Mouse (Mus musculus) left cerebral cortex, postnatal 14 days (tissue): ENCODE data around the gene Zfp819. TPM values are rescaled to one million over a fixed set of nuclear protein-coding genes. Genes with fewer than 3 reads are reported as not detected.
A peak's percentile ranks its signal among the peaks of the same experiment; 100 is the strongest.

Experiments used
- DNase-seq, 2 experiments: peaks; one replicate each; pipeline ENCODE4 v3.0.0; 2021 to 2022; ENCODE audit warnings: low spot score in 2 of 2, mixed read lengths in 1 of 2
- intact Hi-C: fragments of 180-260 bp; cut with DNase I; formaldehyde crosslinking; loops from one replicate; pipeline ENCODE4 v1.15.1; 2025
- long read RNA-seq, 2 experiments: library from polyadenylated mRNA; stranded (forward); transcript quantifications; one replicate each; pipeline ENCODE4 v2.0.0; 2021
- total RNA-seq, 2 experiments: library from RNA; stranded (reverse); gene quantifications; 2 replicates each; pipeline ENCODE4 v1.2.3; 2021

Gene Zfp819
- total RNA-seq, result under 1 TPM; 0.17 to 0.20 TPM
- long read RNA-seq, experiment 1, result 0 reads
- long read RNA-seq, experiment 2, result 0 reads

DNA sequence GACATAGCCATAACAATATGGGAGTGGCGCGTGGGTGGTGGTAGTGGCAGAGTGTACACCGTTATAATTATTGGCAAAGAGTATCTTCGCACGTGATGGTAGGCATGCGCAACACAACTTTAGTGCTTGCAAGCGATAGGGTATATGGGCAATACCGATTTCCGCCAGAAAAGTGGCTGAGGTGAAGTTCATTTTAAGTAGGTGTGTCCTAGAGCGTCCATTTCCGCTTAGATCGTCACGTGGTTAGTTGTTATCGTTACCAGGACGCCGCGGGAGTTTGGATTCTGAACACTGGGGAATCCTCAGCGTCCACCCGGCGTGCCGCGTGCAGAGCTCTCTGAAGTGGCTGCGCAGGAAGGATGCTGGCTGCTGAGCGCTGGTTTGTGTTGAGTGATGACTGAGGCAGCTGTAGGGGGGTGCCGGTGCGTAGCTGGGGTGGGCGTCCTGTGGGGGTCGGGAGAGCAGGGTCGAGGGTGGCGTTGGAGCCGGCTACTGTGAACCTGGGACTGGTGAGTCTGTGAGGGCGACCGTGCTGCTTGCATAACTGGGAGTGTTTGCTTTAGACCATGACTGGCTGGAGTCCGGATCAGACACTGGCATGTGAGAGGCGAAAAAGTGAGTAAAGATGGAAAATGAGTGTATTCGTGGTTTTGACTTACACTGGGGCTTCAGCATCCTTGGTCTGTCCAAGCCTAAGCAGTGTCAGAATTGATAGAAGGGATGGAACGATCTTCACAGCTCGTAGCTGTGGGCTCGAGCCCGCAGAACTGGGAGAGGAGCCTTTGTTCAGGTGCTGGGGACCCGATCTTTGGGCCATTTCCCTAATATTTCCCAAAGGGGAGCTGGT is at the start of gene Zfp819:
Gene Zfp819, plus strand, starts transcription at position 274 of the 847 bp plus-strand sequence.
- DNase-seq, result peak; percentile 77 to 79
- intact Hi-C loops, result no loop called here

DNA sequence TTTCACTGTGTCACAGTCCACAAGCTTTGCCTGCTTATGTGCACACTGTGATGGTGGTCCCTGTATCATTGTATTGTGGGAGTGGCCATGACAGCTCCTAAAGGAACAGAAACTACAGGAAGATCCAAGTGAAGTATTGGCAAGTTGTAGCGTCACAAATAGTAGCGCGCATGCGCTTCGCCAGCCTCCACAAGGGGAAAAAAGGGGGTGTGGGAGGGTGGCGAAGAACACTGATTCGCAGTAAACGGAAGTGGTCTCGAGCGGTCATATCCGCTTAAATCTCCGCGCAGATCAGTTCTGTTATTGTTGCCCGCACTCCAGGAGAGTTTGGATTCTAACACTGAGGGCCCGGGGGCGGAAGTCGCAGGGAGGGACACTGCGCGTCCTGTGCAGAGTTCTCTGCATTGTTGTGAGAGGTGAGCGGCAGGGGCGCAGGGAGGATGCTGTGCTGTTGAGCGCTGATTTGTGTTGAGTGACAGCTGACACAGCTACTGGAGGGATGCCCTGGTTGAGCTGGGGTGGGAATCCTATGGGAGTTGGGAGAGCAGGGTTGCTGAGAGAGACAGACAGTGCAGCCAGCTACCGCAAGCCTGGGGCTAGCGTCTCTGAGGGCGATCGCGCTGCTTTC is 44.8 kb upstream of the Zfp819 start, which contains the start of gene Zfp658:
Gene Zfp658, plus strand, starts transcription at position 251 of the 628 bp plus-strand sequence.
- DNase-seq, result peak; percentile 91 to 93
- intact Hi-C loops, result loop anchor here (2.0 to 5.0 kb wide), 2 partner anchors 17 to 105 kb away; partner anchors contain the start of gene Zfp719

DNA sequence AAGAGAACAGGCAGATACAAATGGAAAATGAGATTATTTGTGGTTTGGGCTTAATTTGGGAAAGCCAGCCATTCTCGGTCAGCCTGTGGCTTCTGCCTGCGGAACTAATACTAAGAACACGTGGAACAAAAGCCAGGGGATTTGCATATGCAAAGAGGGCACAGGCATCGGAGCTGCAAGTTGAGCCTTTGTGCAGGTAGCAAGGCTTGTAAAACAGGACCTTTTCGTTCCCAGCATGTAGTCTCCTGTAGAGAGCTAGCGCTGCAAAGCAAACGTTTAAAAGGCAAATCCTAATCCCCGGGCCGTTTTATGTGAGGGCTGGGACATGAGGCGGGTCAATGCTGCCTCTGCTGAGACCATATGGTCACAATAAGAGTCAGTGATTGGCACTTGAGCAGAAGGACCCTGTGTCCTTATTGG is 44.3 kb upstream of the Zfp819 start:
- intact Hi-C loops, result loop anchor here (2.0 to 5.0 kb wide), 2 partner anchors 16 to 105 kb away; partner anchors contain the start of gene Zfp719

DNA sequence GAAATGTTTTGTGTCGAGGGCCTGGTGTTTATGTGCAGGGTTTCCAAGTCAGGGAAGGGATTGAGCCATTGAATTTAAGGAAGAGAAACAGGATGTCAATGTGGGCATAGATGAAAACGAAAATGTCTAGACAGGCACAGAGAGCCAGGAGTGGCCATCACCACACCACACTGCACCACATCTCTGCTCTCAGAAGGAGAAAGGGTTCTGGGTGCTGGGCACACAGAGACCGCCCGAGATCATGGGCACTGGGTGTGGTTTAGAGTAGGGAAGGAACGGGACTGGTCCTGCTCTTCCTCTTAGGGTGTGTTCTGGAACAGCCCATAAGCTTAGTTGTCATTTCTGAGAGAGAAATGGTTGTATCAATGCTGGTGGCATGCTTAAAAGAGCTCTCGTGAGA is 43.7 kb upstream of the Zfp819 start:
- intact Hi-C loops, result loop anchor here (2.0 to 5.0 kb wide), 2 partner anchors 16 to 104 kb away; partner anchors contain the start of gene Zfp719
- no peak for DNase-seq

More for the DNA sequence above, 44.3 kb upstream of the Zfp819 start:
- DNase-seq, result peak in 1 of 2 experiments; percentile 19

DNA sequence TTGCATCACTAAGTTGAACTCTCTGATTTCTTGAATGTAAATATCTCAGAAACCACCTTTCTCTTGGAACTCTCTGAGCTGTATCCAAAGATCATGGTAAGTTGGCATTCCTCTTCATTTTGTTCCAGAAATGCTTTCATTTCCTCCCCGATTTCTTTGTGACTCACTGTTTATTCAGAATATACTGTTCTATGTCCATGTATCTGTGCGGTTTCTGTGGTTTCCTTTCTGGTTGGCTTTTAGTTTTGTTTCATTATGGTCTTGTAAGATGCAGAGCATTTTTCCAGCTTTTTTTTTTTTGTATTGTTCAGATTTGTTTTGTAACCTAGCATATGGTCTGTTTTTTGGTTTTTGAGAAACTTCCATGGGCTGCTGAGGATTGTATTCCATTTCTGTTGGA is 35.8 kb upstream of the Zfp819 start:
- DNase-seq, result no peak
- intact Hi-C loops, result no loop called here

DNA sequence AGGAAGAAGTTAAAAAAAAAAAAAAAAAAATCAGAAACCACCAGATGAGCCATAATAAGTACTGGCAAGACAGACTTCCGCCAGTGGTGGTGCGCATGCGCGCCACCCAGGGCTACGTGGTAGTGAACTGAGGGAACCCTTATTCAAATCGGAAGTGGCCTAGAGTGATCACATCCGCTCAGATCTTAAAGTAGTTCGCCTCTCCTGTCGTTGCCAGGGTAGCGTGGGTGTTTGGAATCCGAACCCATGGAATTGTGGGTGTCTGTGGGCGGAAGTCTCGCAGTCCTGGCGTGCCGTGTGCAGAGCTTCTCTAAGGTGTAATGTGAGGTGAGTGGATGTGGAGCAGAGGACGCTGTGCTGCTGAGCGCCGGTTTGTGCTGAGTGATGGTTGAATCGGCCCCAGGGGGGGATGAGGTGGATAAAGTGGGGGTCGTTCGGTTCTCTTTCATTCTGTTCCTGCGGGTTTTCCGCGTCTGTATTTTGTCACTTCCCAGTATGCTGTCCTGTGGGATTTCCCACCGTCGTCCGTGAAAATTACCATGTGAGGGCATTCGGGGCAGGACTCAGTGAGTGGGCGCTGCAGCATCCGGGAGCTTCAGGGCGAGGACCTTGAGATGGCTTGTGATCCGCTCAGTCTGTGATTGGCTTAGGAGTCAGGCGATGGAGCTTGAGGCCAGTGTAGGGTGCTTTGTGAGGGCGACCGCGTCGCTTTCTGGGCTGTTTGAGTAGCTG is 27.4 kb upstream of the Zfp819 start, which contains the start of gene Zfp719:
Gene Zfp719, plus strand, starts transcription at position 171 of the 732 bp plus-strand sequence.
- intact Hi-C loops, result loop anchor here (2.0 to 10.0 kb wide), 2 partner anchors 17 to 265 kb away; partner anchors contain the start of genes Zfp658 and Zfp715
- peak; percentile 95 to 98 for DNase-seq

DNA sequence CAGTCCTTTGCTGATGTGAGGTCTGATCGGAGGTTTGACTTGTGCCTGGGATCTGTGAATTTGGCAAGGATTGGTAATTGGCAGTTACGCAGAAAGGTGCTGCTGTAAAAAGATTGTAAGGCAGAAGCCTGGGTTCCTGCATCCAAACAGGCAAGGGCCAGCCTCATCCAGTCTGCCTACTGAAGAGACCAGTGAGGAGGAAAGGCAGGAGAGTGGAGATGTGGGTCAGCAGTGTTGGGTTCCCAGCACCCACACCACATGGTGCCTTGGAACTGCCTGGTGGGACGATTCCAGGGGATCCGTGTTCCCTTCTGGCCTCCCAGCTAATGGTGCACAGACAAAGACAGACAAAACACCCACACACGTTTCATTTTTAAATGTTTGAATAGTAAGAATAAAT is 26.4 kb upstream of the Zfp819 start:
- intact Hi-C loops, result loop anchor here (10.0 kb wide), 1 partner anchor 266 kb away; the partner anchor contains the start of gene Zfp715

DNA sequence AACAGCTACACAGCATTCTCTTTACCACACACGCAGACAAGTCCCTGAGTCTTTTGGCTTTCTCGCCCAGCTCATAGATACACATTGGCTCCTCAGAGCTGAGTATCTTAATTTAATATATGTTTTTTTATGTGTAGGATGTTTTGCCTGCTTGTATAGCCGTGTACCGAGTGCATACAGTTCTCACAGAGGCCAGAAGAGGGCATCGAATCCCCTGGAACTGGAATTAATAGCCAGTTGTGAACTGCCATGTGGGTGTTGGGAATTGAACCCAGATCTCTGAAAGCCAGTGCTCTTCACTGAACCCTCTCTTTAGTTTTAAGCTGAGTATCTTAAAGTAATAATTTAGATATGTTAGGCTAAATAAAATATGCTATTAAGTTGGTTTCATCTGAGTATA is 22.2 kb upstream of the Zfp819 start:
- intact Hi-C loops, result loop anchor here (5.0 to 10.0 kb wide), 2 partner anchors 93 to 270 kb away; partner anchors contain the start of gene Zfp715
- DNase-seq, result no peak

More for the DNA sequence above, 26.4 kb upstream of the Zfp819 start:
- peak; percentile 31 to 33 for DNase-seq

DNA sequence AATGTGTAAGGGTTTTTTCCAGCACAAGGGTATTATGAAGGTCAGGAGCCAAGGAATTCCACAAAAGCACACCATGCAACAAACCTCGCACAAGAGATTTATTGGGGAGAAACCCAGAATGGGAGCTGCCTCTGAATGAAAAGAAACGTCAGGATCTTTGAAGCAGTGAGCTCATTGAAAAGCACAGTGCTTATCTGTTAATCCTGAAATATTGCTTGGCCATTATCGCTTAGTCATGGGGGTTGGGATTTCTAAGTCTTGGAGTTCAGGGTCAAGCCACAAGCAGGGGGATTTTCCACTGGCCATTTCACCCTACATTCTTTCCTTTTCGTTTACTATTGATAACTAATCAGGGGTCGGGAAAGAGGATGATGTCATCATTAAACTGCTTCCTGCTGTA is 5.1 kb upstream of the Zfp819 start:
- intact Hi-C loops, result no loop called here
- no peak for DNase-seq

DNA sequence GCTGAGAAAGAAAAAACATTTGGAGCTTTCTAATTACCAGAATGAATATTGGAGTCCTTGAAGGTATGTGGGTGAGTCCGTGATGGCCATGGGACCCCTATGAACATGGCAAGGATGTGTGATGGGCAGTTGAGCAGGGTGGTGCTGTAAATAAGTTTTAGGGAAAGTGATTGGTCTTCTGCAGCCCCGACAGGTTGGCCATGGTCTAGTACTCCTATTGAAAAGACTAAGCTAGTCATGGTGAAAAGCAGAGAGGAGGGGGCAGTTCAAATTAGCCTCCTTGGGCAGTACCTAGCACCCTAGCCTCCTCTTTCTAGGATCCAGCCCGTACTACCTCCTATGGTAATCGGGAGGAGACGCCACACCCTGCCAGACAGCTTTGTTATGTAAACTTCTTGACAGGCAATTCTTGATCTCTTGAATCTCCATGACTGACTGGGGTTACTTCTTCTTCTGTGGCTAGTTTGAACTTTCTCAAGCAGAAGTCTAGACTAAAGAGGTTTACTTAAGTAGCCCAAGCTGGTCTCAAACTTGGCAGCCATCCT is 846 bp downstream of the Zfp819 start:
- intact Hi-C loops, result no loop called here
- DNase-seq, result no peak

DNA sequence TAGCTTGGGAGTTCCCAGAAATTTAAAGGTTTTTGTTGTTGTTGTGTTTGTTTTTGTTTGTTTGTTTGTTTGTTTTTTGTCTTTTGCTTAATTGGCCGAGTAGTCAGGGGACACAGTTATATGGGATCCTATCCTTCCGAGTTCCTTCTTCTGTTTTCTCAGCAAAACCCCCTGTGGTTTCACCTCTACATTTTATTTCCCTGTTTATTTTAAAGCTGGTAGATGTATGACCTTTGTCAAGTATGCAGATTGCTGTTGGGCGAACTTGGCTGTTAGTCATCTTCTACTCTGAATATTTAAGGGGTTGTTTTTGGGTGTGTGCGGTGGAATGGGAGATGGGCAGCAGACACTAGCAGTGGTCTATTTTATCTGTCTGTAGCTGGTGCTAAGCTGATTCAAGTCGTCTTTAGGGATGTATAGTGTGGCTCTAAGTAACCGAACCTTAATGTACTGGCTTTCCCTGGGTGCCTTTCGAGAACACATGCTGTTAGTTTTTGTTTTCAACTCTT is 1.4 kb downstream of the Zfp819 start:
- intact Hi-C loops, result no loop called here
- no peak for DNase-seq

DNA sequence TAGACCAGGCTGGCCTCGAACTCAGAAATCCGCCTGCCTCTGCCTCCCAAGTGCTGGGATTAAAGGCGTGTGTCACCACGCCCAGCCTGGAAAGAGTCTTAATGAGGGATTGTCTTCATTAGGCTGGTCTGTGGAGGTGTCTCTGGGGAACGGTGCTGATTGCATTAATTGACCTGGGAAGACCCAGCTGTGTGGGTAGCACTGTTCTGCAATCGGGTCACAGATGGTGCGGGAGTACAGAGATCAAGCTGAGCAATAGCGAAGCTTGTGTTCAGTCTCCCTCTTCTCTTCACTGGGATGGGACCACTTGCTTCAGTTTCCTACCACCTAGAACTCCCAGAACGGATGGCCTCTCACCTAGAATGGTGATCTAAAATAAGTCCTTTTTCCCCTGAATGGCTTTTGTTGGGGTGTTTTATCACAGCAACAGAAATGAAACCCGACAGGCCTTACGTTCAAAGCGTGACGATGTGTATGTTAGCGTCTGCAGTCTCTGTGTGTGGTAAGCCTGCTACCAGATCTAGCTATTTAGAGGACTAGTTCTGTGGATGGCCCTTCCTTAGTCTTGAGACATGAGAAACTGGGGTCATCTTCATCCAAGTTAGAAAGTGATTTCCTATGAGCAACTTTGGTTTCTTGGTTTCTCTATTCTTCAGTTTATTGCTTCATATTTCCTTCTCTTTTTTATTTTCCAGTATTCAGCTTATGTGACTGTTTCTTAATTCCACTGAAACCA is 7.0 kb downstream of the Zfp819 start:
- no peak for DNase-seq
- intact Hi-C loops, result no loop called here

DNA sequence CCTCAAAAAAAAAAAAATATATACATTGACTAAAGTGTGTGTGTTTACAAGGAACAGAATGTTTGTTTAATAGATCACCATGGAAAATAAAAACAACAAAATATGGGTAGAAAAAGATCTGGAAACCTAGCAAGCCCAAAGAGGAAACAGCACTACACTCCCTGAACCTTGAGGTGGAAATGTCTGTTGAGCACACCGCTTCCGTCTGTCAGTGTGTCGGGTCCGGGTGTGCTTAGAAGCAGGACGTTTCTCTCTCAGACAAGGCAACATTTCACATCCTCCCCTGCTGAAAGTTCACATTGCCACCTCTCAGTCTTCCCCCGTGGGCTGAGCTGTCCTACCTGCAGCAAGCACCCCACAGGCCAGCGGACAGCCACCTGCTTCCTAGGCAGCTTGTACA is 16.0 kb downstream of the Zfp819 start:
- no peak for DNase-seq

DNA sequence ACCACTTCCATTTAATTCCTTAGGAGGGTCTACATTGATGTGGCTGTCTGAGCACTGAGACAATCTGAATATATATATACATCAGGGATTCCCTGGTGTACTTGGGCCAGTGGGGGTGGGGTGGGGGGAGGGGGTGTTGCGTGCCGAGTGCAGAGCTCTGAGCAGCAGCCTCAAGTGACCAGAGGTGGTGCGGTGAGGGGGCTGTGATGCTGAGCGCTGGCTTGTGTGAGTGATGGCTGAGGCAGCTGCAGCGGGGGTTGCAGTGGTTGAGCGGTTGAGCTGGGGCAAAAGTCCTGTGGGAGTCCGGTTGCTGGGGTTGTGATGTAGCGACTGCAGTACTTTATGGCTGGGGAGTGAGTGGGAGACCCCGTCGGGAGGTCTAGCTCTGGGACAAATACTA is 16.9 kb downstream of the Zfp819 start:
- intact Hi-C loops, result no loop called here
- DNase-seq, result no peak

More for the DNA sequence above, 16.0 kb downstream of the Zfp819 start:
- intact Hi-C loops, result no loop called here

DNA sequence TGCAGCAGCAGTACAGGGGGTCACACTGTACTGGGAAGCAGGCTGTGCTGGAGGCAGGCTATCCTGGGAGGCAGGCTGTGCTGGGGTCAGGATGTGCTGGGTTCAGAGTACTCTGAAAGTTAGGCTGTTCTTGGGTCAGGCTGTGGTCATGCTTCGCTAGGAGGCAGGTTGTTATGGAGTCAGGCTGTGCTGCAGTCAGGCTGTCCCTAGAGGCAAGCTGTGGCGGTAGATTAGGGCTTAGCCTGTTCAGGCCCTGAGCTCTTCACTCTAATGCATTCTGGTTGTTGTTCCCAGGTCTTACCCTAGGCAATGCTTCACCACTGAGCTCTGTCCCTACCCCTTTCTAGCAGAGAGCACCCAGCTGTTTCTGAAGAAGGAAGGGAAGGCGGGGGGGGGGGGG is 18.1 kb downstream of the Zfp819 start:
- DNase-seq, result no peak
- intact Hi-C loops, result no loop called here

DNA sequence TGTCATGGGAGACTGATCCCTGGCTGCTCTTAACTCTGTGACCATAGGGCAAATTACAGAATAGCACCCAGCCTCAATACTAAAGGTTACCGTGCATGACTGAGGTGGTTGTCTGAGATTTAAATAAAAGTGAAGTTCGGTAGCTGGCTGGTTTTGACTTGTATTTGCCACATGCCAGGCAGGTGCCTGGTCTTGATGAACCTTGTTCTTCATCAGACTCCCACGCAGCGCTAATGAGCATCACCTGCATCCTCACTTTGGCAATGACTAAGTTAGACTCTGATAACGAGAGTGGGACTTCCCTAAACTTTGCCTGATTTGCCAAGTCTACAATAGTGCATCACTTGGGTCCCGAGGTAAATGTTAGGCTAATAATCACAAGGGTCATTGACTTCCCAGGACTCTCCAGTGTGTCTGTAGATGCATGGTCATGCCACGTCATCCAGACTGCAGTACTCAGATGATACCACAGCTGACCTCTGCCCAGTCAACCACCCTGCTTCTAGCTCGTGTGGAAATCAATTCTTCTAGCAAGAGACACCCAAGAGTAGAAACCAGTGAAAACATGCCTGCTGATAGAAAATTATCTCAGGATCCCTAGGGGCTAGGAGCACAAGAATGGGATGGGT is 18.9 kb downstream of the Zfp819 start:
- no peak for DNase-seq
- intact Hi-C loops, result no loop called here

DNA sequence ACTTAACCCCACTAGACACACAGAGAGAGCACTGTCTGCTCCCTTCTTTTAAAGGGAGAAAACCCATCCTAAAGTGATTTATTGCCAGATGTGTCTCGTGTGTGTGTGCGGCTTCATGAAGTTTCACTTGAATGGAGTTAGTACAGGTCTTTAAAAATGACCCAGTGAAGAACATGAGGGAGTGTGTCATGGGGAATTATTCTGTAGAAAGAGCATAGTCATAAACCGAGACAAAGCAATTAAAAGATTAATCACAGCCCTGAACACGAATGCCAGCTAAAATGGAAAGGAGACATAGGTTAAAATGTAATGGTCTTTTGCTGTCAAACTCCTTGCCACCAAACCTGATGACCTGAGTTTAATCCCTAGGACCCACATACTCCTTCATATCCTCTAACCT is 27.0 kb downstream of the Zfp819 start:
- intact Hi-C loops, result no loop called here
- no peak for DNase-seq

DNA sequence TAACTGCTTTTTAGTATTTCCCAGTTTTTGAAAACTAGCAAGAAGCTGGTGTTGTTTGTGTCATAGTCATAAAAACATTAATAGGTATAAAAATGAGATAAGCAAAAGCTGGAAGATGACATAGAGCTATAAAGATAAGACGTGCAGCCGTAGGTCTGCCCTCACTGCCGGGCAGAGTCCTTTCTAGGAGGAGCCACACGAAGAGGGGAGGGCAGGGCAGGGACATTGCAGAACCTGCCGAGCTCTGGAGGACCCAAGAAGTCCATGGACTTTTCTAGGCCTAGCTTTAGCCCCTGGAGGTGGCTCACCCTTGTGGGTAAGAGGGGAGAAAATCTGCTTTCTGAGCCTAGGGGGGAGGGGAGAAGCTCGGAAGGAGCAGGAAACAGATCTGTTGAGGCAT is 27.5 kb downstream of the Zfp819 start, which contains the start of gene Ceacam18:
Gene Ceacam18, plus strand, starts transcription at position 208 of the 400 bp plus-strand sequence.
- DNase-seq, result no peak
- intact Hi-C loops, result no loop called here
